Mouse (Mus musculus): ENCODE data around the gene Klf4. TPM values are rescaled to one million over a fixed set of nuclear protein-coding genes. Genes with fewer than 3 reads are reported as not detected.
A peak's percentile ranks its signal among the peaks of the same experiment; 100 is the strongest.

The Klf4 gene
- total RNA-seq, 4 experiments from 2014 or later = 21.7 to 39.9 (median 27.1) TPM

- DNase-seq (ENCODE audit: low spot score) = no peak
Observed at GRCm38 (mm10) chr4:55526247-55527115, 5.8 kb downstream of the Klf4 start.

- no peak for DNase-seq (ENCODE audit: low spot score)
Observed at GRCm38 (mm10) chr4:55523921-55524320, 8.3 kb downstream of the Klf4 start.

GRCm38 (mm10) chr4:55517438-55517837 lies 14.8 kb downstream of the Klf4 start:
- no peak for DNase-seq (ENCODE audit: low spot score)

- DNase-seq (ENCODE audit: low spot score) = no peak
Observed at GRCm38 (mm10) chr4:55516048-55516447, 16.2 kb downstream of the Klf4 start.

GRCm38 (mm10) chr4:55514733-55515176 lies 17.5 kb downstream of the Klf4 start:
- peak; percentile 82 for DNase-seq (ENCODE audit: low spot score)

GRCm38 (mm10) chr4:55513615-55514279 lies 18.5 kb downstream of the Klf4 start:
- no peak for DNase-seq (ENCODE audit: low spot score)

- no peak for DNase-seq (ENCODE audit: low spot score)
Observed at GRCm38 (mm10) chr4:55511389-55511788, 20.9 kb downstream of the Klf4 start.

- DNase-seq (ENCODE audit: low spot score) = no peak
Observed at GRCm38 (mm10) chr4:55508712-55509111, 23.6 kb downstream of the Klf4 start.

- DNase-seq (ENCODE audit: low spot score) = no peak
Observed at GRCm38 (mm10) chr4:55498621-55499020, 33.6 kb downstream of the Klf4 start.

- DNase-seq (ENCODE audit: low spot score) = no peak
Observed at GRCm38 (mm10) chr4:55496416-55496815, 35.9 kb downstream of the Klf4 start.

GRCm38 (mm10) chr4:55493261-55493660 lies 39.0 kb downstream of the Klf4 start:
- no peak for DNase-seq (ENCODE audit: low spot score)

GRCm38 (mm10) chr4:55489328-55489727 lies 42.9 kb downstream of the Klf4 start:
- no peak for DNase-seq (ENCODE audit: low spot score)

GRCm38 (mm10) chr4:55488604-55489003 lies 43.7 kb downstream of the Klf4 start:
- no peak for DNase-seq (ENCODE audit: low spot score)

GRCm38 (mm10) chr4:55480322-55480767 lies 51.9 kb downstream of the Klf4 start:
- DNase-seq (ENCODE audit: low spot score) = peak; percentile 34

GRCm38 (mm10) chr4:55478333-55478732 lies 53.9 kb downstream of the Klf4 start:
- DNase-seq (ENCODE audit: low spot score) = no peak

- DNase-seq (ENCODE audit: low spot score) = no peak
Observed at GRCm38 (mm10) chr4:55477933-55478332, 54.3 kb downstream of the Klf4 start.

- DNase-seq (ENCODE audit: low spot score) = no peak
Observed at GRCm38 (mm10) chr4:55477210-55477759, 55.0 kb downstream of the Klf4 start.

Other genes with a start within 250 kb of the Klf4 start
- gene Rad23b, start 182.4 kb downstream of the Klf4 start, total RNA-seq (2022) = 100 to 1,000 TPM; 114 to 124 (median 121) TPM